Mouse (Mus musculus) cerebellum, adult 2 months (tissue): ENCODE results near the gene Nbl1. TPM values are rescaled to one million over a fixed set of nuclear protein-coding genes. Genes with fewer than 3 reads are reported as not detected.

ENCODE experiments used
- DNase-seq, 2 experiments: peaks; one replicate each; pipeline ENCODE4 v3.0.0; 2021
- H3K27ac ChIP-seq: fragments of 200-500 bp; 2 replicates; pipeline ENCODE4 v1.5.1; 2012; ENCODE audit warnings: low read length, control low read depth, inconsistent platforms; ENCODE audit not compliant: insufficient read depth
- H3K27me3 ChIP-seq: fragments of 200-500 bp; 2 replicates; pipeline ENCODE4 v1.6.1; 2012; ENCODE audit warnings: inconsistent platforms, mild to moderate bottlenecking, low read length, moderate library complexity; ENCODE audit not compliant: control insufficient read depth, insufficient read depth
- H3K4me1 ChIP-seq: fragments of 200-500 bp; 2 replicates; pipeline ENCODE4 v1.6.1; 2011; ENCODE audit warnings: low read length; ENCODE audit not compliant: control insufficient read depth, insufficient read depth
- H3K4me3 ChIP-seq: fragments of 200-500 bp; replicated peaks from 2 replicates; pipeline ENCODE3; 2011; ENCODE audit warnings: mild to moderate bottlenecking, low read depth, low read length, control low read depth; ENCODE audit not compliant: insufficient read depth
- CTCF ChIP-seq: fragments of 200-500 bp; IDR thresholded peaks from 2 replicates; pipeline ENCODE4 v1.5.1; 2011; ENCODE audit warnings: low read depth, mild to moderate bottlenecking, control low read depth, low read length, moderate library complexity, borderline replicate concordance; ENCODE audit not compliant: insufficient read depth
- POLR2A ChIP-seq: fragments of 200-500 bp; IDR thresholded peaks from 2 replicates; pipeline ENCODE4 v1.6.1; 2011; ENCODE audit warnings: low read length, control low read depth, borderline replicate concordance; ENCODE audit not compliant: insufficient read depth
- WGBS: fragments of 180-500 bp; shearing (Covaris S2); methylation state at CpG from one replicate; pipeline ENCODE4 v1.1.7; 2018; 5-methylcytosine and 5-hydroxymethylcytosine counted together
- polyA plus RNA-seq: library from polyadenylated mRNA; depleted of rRNA; stranded (reverse); fragments of >200 nt; gene quantifications from 2 replicates; pipeline ENCODE4 v1.2.3, GENCODE M21; 2012

Gene Nbl1
- polyA plus RNA-seq, 1 experiment: 55.0 TPM

DNA sequence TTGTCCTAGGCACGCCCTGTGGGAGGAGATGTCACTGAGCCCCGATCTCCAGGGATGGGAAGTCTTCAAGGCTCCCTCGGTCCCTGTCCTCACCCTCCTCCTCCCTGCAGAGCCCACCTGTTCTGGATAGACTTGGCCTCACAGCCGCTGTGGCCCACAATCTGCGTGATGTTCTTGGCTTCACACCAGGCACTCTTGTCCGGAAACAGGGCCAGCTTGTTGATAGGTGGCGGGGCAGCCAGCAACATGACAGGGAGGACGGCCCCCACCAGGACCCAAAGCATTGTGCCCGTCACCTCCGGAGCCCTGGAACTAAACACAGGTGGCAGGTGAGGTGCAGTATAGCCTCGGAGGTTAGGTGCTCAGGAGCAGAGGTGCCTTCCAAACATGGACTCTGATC, 7.5 kb downstream of the Nbl1 start:
- no peak for TF ChIP-seq POLR2A
- TF ChIP-seq CTCF: no peak
- no peaks in the 10 kb centered on the region for H3K27me3 ChIP-seq
- no peak overlapping the region for H3K27ac ChIP-seq
- H3K4me3 ChIP-seq: no peak overlapping the region
- DNase-seq: no peak
- 20% methylated on average over 11 of the region's 11 CpGs for WGBS
- peaks cover 16% of the 10 kb centered on the region for H3K4me1 ChIP-seq

DNA sequence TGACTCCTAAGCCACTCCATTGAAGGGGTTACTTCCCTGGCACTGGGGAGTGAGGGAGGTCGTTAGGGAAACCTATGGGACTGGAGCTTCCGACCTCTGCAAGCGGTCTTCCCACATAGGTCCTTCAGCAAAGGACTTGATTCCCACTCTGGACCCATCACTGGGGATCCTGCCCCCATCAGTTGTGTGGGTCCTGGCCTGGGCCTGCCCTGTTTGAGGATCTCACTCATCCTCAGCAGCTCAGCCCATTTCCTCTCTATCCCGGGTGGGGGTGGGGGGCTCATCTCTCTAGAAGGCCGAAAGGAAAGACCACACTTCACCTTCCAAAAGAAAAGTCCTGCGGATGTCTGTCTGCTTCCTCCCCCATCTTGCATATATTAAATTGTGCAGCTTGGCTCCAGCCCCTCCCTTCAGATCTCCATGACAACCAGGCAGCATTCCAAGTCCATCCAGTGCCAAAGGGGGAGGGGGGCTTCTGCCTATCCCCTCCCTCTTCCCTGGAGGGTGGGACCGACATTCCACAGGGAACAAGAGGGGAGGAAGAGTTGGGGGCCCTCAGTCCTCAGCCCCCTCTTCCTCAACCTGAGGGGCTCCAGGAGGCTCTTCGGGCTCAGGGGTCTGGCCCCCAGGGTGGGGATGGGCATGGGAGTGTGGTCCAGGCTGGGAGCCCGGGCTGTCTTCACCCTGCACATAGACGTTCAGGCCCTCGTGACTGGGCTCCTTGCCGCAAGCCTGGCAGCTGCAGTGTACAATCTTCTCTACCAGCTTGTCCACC, 9.8 kb downstream of the Nbl1 start:
- H3K4me1 ChIP-seq: peaks cover 16% of the 10 kb centered on the region
- no peaks in the 10 kb centered on the region for H3K27me3 ChIP-seq
- TF ChIP-seq POLR2A (no peak), CTCF (no peak)
- no peak overlapping the region for H3K27ac ChIP-seq
- 29% methylated on average over 12 of the region's 12 CpGs for WGBS
- H3K4me3 ChIP-seq: no peak overlapping the region
- DNase-seq: peak in 1 of 2 experiments; percentile 22

DNA sequence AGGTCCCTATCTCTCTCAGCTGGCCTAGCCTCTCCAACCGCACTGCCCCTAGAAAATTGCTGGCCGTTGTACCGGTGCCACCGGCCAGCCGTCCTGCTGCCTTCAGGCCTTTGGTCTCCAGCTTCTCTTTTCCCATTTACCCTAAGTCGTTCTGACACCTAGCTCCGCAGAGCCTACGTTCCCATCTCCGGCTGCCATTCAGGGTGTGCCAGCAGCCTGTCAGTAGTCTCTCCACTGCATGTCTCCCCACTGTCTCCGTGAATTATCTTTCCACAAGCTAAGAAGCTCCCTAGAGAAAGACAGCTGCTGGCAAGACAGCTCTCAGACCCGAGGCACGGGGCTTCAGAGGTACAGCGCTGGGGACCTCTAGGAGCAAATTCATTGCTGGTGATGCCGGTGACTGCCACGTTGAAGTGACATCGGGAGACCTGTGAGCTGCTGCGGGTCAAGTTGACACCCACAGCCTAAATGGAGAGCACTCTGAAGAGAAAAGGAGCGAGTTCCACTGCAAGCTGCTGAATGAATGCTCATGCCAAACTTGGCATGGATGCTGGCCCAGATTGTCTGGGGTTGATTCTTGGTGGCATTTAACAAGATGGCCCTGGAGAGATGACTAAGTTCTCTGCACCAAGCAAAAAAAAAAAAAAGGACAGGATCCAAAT, 11.4 kb downstream of the Nbl1 start:
- peaks cover 16% of the 10 kb centered on the region for H3K4me1 ChIP-seq
- H3K27ac ChIP-seq: no peak overlapping the region
- DNase-seq: peak; percentile 60 to 77
- WGBS: 17% methylated on average over 18 of the region's 18 CpGs
- no peak overlapping the region for H3K4me3 ChIP-seq
- TF ChIP-seq POLR2A: no peak
- no peak for TF ChIP-seq CTCF
- H3K27me3 ChIP-seq: no peaks in the 10 kb centered on the region

DNA sequence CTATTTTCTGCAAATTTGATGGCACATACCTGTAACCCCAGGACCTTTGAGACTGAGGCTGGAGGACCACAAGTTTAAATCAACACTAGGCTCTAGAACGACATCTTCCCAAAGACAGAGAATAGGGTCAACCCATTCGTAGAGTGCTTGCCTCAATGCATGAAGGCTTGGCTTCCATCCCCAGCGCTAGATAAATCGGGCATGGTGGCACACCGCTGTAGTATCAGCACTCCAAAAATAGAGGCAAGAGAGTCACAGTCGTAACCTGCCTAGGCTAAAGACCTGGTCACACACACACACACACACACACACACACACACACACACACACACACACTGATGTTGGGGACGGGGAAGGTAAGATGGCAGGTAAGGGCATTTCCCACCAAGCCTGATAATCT, 12.5 kb downstream of the Nbl1 start:
- no peaks in the 10 kb centered on the region for H3K27me3 ChIP-seq
- DNase-seq: no peak
- H3K27ac ChIP-seq: no peak overlapping the region
- no peak for TF ChIP-seq CTCF
- 93% methylated on average over 7 of the region's 7 CpGs for WGBS
- peaks cover 16% of the 10 kb centered on the region for H3K4me1 ChIP-seq
- no peak overlapping the region for H3K4me3 ChIP-seq

DNA sequence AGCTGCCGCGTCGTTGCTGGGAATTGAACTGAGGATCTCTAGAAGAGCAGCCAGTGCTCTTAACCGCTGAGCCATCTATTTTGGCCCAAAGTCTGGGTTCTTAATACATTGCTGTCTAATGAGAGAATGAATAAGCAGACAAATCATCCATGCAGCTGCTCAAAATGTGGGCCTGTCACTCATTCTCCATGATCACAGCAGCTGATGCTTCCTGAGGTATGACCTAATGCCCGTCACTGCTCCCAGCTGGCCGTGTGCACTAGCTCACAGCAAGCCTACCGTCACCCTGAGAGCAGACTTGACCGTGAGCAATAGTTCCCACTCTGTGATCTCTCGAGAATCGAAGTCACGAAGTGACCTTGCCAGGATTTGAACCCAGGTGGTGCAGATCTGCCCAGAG, 13.4 kb downstream of the Nbl1 start:
- no peak for DNase-seq
- Histone ChIP-seq H3K4me3 (no peak overlapping the region), H3K4me1 (peaks cover 16% of the 10 kb centered on the region), H3K27me3 (peaks cover 1% of the 10 kb centered on the region; the same call in 1 of the 2 replicates), H3K27ac (no peak overlapping the region)
- WGBS: 74% methylated on average over 11 of the region's 11 CpGs
- TF ChIP-seq CTCF: no peak
- no peak for TF ChIP-seq POLR2A

DNA sequence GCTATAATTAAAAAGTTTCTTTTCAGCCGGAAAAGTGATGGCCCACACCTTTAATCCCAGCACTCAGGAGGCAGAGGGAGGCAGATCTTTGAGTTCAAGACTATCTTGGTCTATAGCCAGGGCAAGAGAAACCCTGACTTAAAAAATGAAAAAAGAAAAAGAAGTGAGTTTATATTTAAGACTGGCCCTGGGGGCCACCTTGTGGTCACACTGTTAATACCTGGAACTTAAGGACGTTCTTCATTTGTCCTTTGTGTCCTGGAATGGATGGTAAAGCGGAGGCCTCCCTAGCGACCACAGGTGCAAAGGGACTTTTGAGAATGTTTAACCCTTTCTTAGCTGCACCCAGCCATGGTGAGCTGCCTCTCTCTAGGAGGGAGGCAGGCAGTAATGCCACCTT, 14.1 kb downstream of the Nbl1 start:
- no peak overlapping the region for H3K4me3 ChIP-seq
- H3K27me3 ChIP-seq: peaks cover 1% of the 10 kb centered on the region; the same call in 1 of the 2 replicates
- 29% methylated on average over 4 of the region's 4 CpGs for WGBS
- TF ChIP-seq CTCF (no peak), POLR2A (no peak)
- DNase-seq: no peak
- H3K4me1 ChIP-seq: peaks cover 19% of the 10 kb centered on the region
- no peak overlapping the region for H3K27ac ChIP-seq

DNA sequence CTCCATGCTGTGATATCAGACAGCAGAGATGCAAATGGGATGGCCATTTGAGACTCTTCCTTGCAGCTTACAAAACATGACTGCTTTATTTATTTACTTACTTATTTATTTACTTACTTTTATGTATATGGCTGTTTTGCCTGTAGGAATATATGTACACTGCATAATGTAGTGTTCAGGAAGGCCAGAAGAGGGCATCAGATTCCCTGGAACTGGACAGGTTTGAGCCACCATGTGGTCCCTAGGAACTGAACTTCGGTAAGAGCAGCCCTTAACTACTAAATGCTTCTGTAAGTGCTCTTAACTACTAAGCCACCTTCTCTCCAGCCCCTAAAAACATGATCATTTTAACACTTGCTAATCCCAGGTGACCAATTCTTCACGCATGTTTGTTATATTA, 14.5 kb downstream of the Nbl1 start:
- Histone ChIP-seq H3K27ac (no peak overlapping the region), H3K4me1 (peaks cover 19% of the 10 kb centered on the region), H3K27me3 (peaks cover 1% of the 10 kb centered on the region; the same call in 1 of the 2 replicates), H3K4me3 (no peak overlapping the region)
- WGBS: 30% methylated on average over 2 of the region's 2 CpGs
- TF ChIP-seq POLR2A (no peak), CTCF (peak; percentile 57; the same call in 1 of the 2 replicates)
- DNase-seq: peak in 1 of 2 experiments; percentile 24

DNA sequence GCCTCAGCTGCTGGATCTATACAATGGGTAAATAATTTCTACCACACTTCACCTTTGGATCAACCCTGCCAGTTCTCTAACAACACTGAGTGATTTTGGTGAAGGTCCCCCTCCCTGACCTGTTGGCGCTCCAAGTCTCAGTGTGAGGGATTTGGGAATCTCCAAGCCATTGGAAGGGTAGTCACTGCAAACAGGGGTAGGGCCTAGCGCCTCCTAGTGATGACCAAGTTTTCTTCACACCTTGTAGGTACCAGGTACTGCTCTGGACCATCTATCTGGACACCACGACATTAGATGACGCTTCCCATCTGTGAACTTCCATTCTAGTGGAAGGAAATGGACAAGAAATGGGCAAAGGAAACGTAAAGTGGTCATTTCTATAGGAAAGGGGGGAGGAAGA, 16.9 kb downstream of the Nbl1 start:
- H3K27me3 ChIP-seq: peaks cover 1% of the 10 kb centered on the region; the same call in 1 of the 2 replicates
- H3K27ac ChIP-seq: no peak overlapping the region
- 38% methylated on average over 5 of the region's 5 CpGs for WGBS
- peak; percentile 39 to 44 for DNase-seq
- peaks cover 4% of the 10 kb centered on the region; the same call in 1 of the 2 replicates for H3K4me1 ChIP-seq
- no peak for TF ChIP-seq POLR2A
- TF ChIP-seq CTCF: peak; percentile 58; the same call in 1 of the 2 replicates
- H3K4me3 ChIP-seq: no peak overlapping the region
